Mouse (Mus musculus) kidney, adult 2 months (tissue): ENCODE results near the gene Gm10376. TPM values are rescaled to one million over a fixed set of nuclear protein-coding genes. Genes with fewer than 3 reads are reported as not detected.
"Not testable (repeated sequence)": the region's sequence is repeated elsewhere in the genome, so short reads cannot be mapped to it uniquely, and the experiment has no call there.

ENCODE experiments used
- DNase-seq: peaks from one replicate; pipeline ENCODE4 v3.0.0; 2021
- H3K27ac ChIP-seq: fragments of 200-500 bp; 2 replicates; pipeline ENCODE4 v1.5.1; 2012; ENCODE audit warnings: low read depth, low read length, control low read depth, inconsistent platforms; ENCODE audit not compliant: insufficient read depth
- H3K27me3 ChIP-seq: fragments of 200-500 bp; replicated peaks from 2 replicates; pipeline ENCODE4 v1.6.1; 2012; ENCODE audit warnings: mild to moderate bottlenecking, moderate library complexity, low read length, inconsistent platforms; ENCODE audit not compliant: control insufficient read depth, insufficient read depth
- H3K36me3 ChIP-seq: fragments of 200-500 bp; 2 replicates; pipeline ENCODE4 v1.6.1; 2012; ENCODE audit warnings: mild to moderate bottlenecking, moderate library complexity, low read length, inconsistent platforms; ENCODE audit not compliant: control insufficient read depth, insufficient read depth
- H3K4me1 ChIP-seq: fragments of 200-500 bp; 2 replicates; pipeline ENCODE4 v1.6.1; 2011; ENCODE audit warnings: low read length; ENCODE audit not compliant: control insufficient read depth, insufficient read depth
- H3K4me3 ChIP-seq: fragments of 200-500 bp; 2 replicates; pipeline ENCODE4 v1.5.1; 2011; ENCODE audit warnings: mild to moderate bottlenecking, low read depth, low read length, control low read depth; ENCODE audit not compliant: insufficient read depth
- WGBS: fragments of 180-500 bp; shearing (Covaris S2); methylation state at CpG from one replicate; pipeline ENCODE4 v1.1.7; 2018; 5-methylcytosine and 5-hydroxymethylcytosine counted together
- polyA plus RNA-seq: library from polyadenylated mRNA; depleted of rRNA; stranded (reverse); fragments of >200 nt; gene quantifications from 2 replicates; pipeline ENCODE4 v1.2.3, GENCODE M21; 2012; rRNA removed

Gene Gm10376
- not detected in 2 replicates for polyA plus RNA-seq

DNA sequence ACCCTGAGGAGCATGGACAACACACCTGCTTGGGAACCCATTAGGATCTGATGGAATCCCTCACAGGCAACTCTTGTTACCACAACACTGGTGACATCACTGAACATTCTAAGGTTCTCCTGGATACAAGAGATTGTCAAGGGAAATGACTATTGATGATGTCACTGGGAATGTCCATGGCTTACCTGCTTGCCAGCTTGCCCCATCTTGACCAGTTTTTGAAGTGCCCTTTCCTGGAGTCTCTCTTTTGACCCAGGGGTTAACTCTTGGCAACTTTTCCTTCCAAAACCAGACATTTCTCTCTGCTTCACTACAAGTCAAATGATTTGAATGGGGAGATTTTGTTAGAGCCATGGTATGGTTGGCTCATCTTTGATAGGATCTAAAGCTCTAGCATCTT lies at the start of gene Gm10376:
Gene Gm10376, minus strand, starts transcription at position 101 of the 400 bp plus-strand sequence.
- H3K4me1 ChIP-seq, H3K27ac ChIP-seq, H3K36me3 ChIP-seq, H3K27me3 ChIP-seq, H3K4me3 ChIP-seq, DNase-seq: not testable (repeated sequence)

GRCm38 (mm10) chr14:43060179-43060578 lies 44.8 kb upstream of the Gm10376 start:
- H3K27me3 ChIP-seq, H3K4me3 ChIP-seq, H3K4me1 ChIP-seq, H3K36me3 ChIP-seq, DNase-seq, H3K27ac ChIP-seq: not testable (repeated sequence)
- whole genome bisulfite sequencing: 72% methylated on average over 4 of the region's 4 CpGs

DNA sequence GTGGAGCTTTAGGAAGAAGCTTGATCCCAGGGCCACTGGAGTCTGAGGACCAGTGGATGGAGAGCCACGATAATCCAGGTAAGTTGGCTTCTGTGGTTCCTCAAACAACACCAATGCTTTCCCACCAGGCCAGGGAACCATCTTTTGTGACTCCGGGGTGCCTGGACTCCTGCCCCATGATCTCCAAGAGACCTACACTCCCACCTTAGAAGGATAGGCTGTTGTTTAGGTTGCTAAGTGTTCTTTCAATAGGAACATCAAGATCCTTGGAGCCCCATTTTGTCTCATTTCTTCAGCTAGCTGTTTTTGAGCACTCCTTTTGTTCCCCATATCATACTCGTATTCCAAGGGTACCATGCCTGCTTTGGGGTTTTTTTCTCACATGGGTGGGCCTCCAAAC lies 42.6 kb upstream of the Gm10376 start:
- not testable (repeated sequence) for H3K27ac ChIP-seq, H3K27me3 ChIP-seq, H3K4me3 ChIP-seq, DNase-seq, H3K36me3 ChIP-seq, H3K4me1 ChIP-seq
- WGBS: 79% methylated on average over 3 of the region's 3 CpGs

DNA sequence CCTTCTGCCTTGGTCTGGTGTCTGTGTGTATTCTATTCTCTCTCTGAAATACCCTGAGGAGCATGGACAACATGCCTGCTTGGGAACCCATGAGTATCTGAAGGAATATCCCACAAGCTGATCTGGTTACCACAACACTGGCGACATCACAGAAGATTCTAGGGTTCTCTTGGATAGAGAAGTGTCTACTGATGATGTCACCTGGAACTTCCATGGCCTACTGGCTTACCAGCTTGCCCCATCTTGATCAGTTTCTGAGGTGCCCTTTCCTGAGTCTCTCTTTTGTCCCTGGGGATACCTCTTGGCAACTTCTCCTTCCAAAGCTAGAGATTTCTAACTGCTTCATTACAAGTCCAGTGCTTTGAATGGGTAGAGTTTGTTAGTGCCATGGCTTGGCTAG lies 21.9 kb downstream of the Gm10376 start, which contains the start of gene Gm8082:
Gene Gm8082, minus strand, starts transcription at position 101 of the 400 bp plus-strand sequence.
- WGBS: no CpG with 5 or more reads among the region's 1 CpGs

More for the DNA sequence above, 21.9 kb downstream of the Gm10376 start, which contains the start of gene Gm8082:
- not testable (repeated sequence) for H3K4me1 ChIP-seq, DNase-seq, H3K27me3 ChIP-seq, H3K4me3 ChIP-seq, H3K27ac ChIP-seq, H3K36me3 ChIP-seq

Other genes with a start within 250 kb of the Gm10376 start
- gene Gm3015, start 246.8 kb downstream of the Gm10376 start, polyA plus RNA-seq: not detected in 2 replicates
- not detected in 2 replicates for gene Gm10377, start 217.6 kb downstream of the Gm10376 start, polyA plus RNA-seq
- gene Gm21977, start 162.2 kb downstream of the Gm10376 start, polyA plus RNA-seq: not detected in 2 replicates
- not detected in 2 replicates for gene Gm8082, start 22.0 kb downstream of the Gm10376 start, polyA plus RNA-seq
- gene Gm8094, start 61.0 kb upstream of the Gm10376 start, polyA plus RNA-seq: 0.05 TPM in 1 of 2 replicates, not detected in the other
- 0.11 TPM in 1 of 2 replicates, not detected in the other for gene Gm8104, start 85.0 kb upstream of the Gm10376 start, polyA plus RNA-seq
- gene Gm7233, start 164.2 kb upstream of the Gm10376 start, polyA plus RNA-seq: 0.10 TPM in 1 of 2 replicates, not detected in the other
- 0.06 and 0.10 TPM in 2 replicates for gene Gm8122, start 219.7 kb upstream of the Gm10376 start, polyA plus RNA-seq
- gene Gm8126, start 243.0 kb upstream of the Gm10376 start, polyA plus RNA-seq: 0.39 and 0.50 TPM in 2 replicates